Mouse (Mus musculus): Measurements from ENCODE around the gene Tspan5. TPM values are rescaled to one million over a fixed set of nuclear protein-coding genes. Genes with fewer than 3 reads are reported as not detected.

The Tspan5 gene
- 100 to 1,000 TPM; 191 to 200 TPM for total RNA-seq (2021)

GRCm38 (mm10) chr3:138741649-138742565, at the start of gene Tspan5:
Tspan5 (plus strand) TSS chr3:138742195.
- DNase-seq, result peak; percentile 85
- intact Hi-C loops (cut with DNase I), result loop anchor here (5.0 to 10.0 kb wide), 4 partner anchors 123 to 333 kb away; partner anchors contain the start of genes Metap1 and Rap1gds1

- DNase-seq, result no peak
Observed at GRCm38 (mm10) chr3:138692302-138692701, 49.7 kb upstream of the Tspan5 start.

GRCm38 (mm10) chr3:138703399-138703798, 38.6 kb upstream of the Tspan5 start:
- no peak for DNase-seq
- intact Hi-C loops (cut with DNase I), result no loop called here

More at GRCm38 (mm10) chr3:138692302-138692701, 49.7 kb upstream of the Tspan5 start:
- intact Hi-C loops (cut with DNase I), result no loop called here

GRCm38 (mm10) chr3:138704469-138704868, 37.5 kb upstream of the Tspan5 start:
- intact Hi-C loops (cut with DNase I), result no loop called here
- DNase-seq, result no peak

GRCm38 (mm10) chr3:138705875-138706274, 36.1 kb upstream of the Tspan5 start:
- no peak for DNase-seq
- intact Hi-C loops (cut with DNase I), result no loop called here

- DNase-seq, result no peak
- intact Hi-C loops (cut with DNase I), result no loop called here
Observed at GRCm38 (mm10) chr3:138709183-138709582, 32.8 kb upstream of the Tspan5 start.

- DNase-seq, result no peak
- intact Hi-C loops (cut with DNase I), result no loop called here
Observed at GRCm38 (mm10) chr3:138711971-138712370, 30.0 kb upstream of the Tspan5 start.

- intact Hi-C loops (cut with DNase I), result no loop called here
- DNase-seq, result peak; percentile 41
Observed at GRCm38 (mm10) chr3:138712452-138713140, 29.4 kb upstream of the Tspan5 start.

- intact Hi-C loops (cut with DNase I), result no loop called here
- DNase-seq, result peak; percentile 58
Observed at GRCm38 (mm10) chr3:138713141-138713540, 28.9 kb upstream of the Tspan5 start.

- no peak for DNase-seq
- intact Hi-C loops (cut with DNase I), result no loop called here
Observed at GRCm38 (mm10) chr3:138714788-138715187, 27.2 kb upstream of the Tspan5 start.

GRCm38 (mm10) chr3:138715212-138715611, 26.8 kb upstream of the Tspan5 start:
- DNase-seq, result no peak
- intact Hi-C loops (cut with DNase I), result no loop called here

- intact Hi-C loops (cut with DNase I), result no loop called here
- DNase-seq, result no peak
Observed at GRCm38 (mm10) chr3:138717040-138717439, 25.0 kb upstream of the Tspan5 start.

GRCm38 (mm10) chr3:138722152-138722551, 19.8 kb upstream of the Tspan5 start:
- DNase-seq, result no peak
- intact Hi-C loops (cut with DNase I), result no loop called here

GRCm38 (mm10) chr3:138727571-138727970, 14.4 kb upstream of the Tspan5 start:
- no peak for DNase-seq
- intact Hi-C loops (cut with DNase I), result no loop called here

GRCm38 (mm10) chr3:138728840-138729239, 13.2 kb upstream of the Tspan5 start:
- intact Hi-C loops (cut with DNase I), result no loop called here
- no peak for DNase-seq

GRCm38 (mm10) chr3:138730812-138731211, 11.2 kb upstream of the Tspan5 start:
- intact Hi-C loops (cut with DNase I), result no loop called here
- DNase-seq, result no peak

- intact Hi-C loops (cut with DNase I), result no loop called here
- no peak for DNase-seq
Observed at GRCm38 (mm10) chr3:138735760-138736159, 6.2 kb upstream of the Tspan5 start.

GRCm38 (mm10) chr3:138739150-138739700, 2.8 kb upstream of the Tspan5 start:
- intact Hi-C loops (cut with DNase I), result no loop called here
- DNase-seq, result no peak

GRCm38 (mm10) chr3:138740291-138740690, 1.7 kb upstream of the Tspan5 start:
- DNase-seq, result no peak
- intact Hi-C loops (cut with DNase I), result loop anchor here (5.0 to 10.0 kb wide), 4 partner anchors 125 to 335 kb away; partner anchors contain the start of genes Metap1 and Rap1gds1

GRCm38 (mm10) chr3:138740843-138741540, 1.0 kb upstream of the Tspan5 start:
- intact Hi-C loops (cut with DNase I), result loop anchor here (5.0 to 10.0 kb wide), 4 partner anchors 124 to 334 kb away; partner anchors contain the start of genes Metap1 and Rap1gds1

More at GRCm38 (mm10) chr3:138740843-138741540, 1.0 kb upstream of the Tspan5 start:
- DNase-seq, result no peak
